Mouse (Mus musculus) c-Kit-negative CD71-positive TER-119-positive erythroid progenitor cells, embryonic 14.5 days (primary cell): ENCODE measurements around the gene Gm17535.
"Not testable (repeated sequence)": the region's sequence is repeated elsewhere in the genome, so short reads cannot be mapped to it uniquely, and the experiment has no call there.

Experiments used
- DNase-seq: peaks from one replicate; pipeline ENCODE4 v3.0.0-alpha.2; 2013; ENCODE audit warnings: low read depth, low spot score

Gm17535 gene

DNA sequence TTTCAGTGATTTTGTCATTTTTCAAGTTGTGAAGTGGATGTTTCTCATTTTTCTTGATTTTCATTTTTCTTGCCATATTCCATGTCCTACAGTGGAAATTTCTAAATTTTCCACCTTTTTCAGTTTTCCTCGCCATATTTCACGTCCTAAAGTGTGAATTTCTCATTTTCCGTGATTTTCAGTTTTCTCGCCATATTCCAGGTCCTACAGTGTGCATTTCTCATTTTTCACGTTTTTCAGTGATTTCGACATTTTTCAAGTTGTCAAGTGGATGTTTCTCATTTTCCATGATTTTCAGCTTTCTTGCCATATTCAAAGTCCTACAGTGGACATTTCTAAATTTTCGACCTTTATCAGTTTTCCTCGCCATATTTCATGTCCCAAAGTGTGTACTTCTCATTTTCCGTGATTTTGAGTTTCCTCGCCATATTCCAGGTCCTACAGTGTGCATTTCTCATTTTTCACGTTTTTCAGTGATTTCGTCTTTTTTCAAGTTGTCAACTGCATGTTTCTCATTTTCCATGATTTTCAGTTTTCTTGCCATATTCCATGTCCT, 9.4 kb upstream of the Gm17535 start, which contains the start of gene Gm10717:
Gm10717 (plus strand) TSS at position 506 of the 556 bp plus-strand sequence.
- not testable (repeated sequence) for DNase-seq

- DNase-seq, result not testable (repeated sequence)
Observed at GRCm38 (mm10) chr9:3025653-3026052, 8.7 kb upstream of the Gm17535 start.

DNA sequence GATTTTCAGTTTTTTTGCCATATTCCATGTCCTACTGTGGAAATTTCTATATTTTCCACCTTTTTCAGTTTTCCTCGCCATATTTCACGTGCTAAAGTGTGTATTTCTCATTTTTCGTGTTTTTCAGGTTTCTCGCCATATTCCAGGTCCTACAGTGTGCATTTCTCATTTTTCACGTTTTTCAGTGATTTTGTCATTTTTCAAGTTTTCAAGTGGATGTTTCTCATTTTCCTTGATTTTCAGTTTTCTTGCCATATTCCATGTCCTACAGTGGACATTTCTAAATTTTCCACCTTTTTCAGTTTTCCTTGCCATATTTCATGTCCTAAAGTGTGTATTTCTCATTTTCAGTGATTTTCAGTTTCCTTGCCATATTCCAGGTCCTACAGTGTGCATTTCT, 8.3 kb upstream of the Gm17535 start:
- not testable (repeated sequence) for DNase-seq

- not testable (repeated sequence) for DNase-seq
Observed at GRCm38 (mm10) chr9:3026741-3027140, 7.7 kb upstream of the Gm17535 start.

DNA sequence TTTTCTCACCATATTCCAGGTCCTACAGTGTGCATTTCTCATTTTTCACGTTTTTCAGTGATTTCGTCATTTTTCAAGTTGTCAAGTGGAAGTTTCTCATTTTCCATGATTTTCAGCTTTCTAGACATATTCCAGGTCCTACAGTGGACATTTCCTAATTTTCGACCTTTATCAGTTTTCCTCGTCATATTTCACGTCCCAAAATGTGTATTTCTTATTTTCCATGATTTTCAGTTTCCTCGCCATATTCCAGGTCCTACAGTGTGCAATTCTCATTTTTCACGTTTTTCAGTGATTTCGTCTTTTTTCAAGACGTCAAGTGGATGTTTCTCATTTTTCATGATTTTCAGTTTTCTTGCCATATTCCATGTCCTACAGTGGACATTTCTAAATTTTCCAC, 7.2 kb upstream of the Gm17535 start:
- DNase-seq, result peak; percentile 49

DNA sequence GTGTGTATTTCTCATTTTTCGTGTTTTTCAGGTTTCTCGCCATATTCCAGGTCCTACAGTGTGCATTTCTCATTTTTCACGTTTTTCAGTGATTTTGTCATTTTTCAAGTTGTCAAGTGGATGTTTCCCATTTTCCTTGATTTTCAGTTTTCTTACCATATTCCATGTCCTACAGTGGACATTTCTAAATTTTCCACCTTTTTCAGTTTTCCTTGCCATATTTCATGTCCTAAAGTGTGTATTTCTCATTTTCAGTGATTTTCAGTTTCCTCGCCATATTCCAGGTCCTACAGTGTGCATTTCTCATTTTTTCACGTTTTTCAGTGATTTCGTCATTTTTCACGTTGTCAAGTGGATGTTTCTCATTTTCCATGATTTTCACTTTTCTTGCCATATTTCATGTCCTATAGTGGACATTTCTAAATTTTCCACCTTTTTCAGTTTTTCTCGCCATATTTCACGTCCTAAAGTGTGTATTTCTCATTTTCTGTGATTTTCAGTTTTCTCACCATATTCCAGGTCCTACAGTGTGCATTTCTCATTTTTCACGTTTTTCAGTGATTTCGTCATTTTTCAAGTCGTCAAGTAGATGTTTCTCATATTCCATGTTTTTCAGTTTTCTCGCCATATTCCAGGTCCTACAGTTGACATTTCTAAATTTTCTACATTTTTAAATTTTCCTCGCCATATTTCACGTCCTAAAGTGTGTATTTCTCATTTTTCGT, 5.0 kb upstream of the Gm17535 start:
- not testable (repeated sequence) for DNase-seq

DNA sequence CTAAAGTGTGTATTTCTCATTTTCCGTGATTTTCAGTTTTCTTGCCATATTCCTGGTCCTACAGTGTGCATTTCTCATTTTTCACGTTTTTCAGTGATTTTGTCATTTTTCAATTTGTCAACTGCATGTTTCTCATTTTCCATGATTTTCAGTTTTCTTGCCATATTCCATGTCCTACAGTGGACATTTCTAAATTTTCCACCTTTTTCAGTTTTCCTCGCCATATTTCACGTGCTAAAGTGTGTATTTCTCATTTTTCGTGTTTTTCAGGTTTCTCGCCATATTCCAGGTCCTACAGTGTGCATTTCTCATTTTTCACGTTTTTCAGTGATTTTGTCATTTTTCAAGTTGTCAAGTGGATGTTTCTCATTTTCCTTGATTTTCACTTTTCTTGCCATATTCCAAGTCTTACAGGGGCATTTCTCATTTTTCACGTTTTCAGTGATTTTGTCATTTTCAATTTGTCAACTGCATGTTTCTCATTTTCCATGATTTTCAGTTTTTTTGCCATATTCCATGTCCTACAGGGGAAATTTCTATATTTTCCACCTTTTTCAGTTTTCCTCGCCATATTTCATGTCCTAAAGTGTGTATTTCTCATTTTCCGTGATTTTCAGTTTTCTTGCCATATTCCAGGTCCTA, 3.6 kb upstream of the Gm17535 start:
- peak; percentile 89 for DNase-seq

- DNase-seq, result not testable (repeated sequence)
Observed at GRCm38 (mm10) chr9:3036577-3036976, 2.2 kb downstream of the Gm17535 start, which contains the start of gene Gm10715. Gene Gm10715 (plus strand): TSS chr9:3036877.

- not testable (repeated sequence) for DNase-seq
Observed at GRCm38 (mm10) chr9:3038161-3038560, 3.8 kb downstream of the Gm17535 start.
